Mouse (Mus musculus) right cerebral cortex, postnatal 14 days (tissue): ENCODE results near the gene Olfr715.
"Not testable (repeated sequence)": the region's sequence is repeated elsewhere in the genome, so short reads cannot be mapped to it uniquely, and the experiment has no call there.

ENCODE experiments used
- DNase-seq: peaks from one replicate; pipeline ENCODE4 v3.0.0; 2022

Olfr715 gene

DNA sequence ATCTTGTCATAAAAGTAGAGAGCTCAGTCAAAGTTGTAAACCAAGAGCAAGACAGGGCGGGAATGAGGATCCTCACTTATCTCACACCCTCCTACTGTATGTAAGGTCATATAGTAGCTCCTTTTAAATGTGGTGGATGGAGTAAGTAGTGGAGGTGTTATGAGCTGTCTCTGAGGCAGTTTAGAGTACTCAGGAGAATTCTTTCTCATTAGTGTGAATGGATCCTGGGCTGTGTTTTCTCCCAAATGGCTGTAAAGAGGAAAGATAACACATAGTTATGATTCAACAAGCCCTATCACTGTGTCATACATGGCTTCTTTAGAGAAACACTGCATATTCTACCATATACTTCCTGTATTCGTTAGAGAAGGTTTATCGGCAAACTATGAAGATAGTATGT, at the start of gene Olfr715:
Gene Olfr715, minus strand, starts transcription at position 101 of the 400 bp plus-strand sequence.
- DNase-seq, result not testable (repeated sequence)

DNA sequence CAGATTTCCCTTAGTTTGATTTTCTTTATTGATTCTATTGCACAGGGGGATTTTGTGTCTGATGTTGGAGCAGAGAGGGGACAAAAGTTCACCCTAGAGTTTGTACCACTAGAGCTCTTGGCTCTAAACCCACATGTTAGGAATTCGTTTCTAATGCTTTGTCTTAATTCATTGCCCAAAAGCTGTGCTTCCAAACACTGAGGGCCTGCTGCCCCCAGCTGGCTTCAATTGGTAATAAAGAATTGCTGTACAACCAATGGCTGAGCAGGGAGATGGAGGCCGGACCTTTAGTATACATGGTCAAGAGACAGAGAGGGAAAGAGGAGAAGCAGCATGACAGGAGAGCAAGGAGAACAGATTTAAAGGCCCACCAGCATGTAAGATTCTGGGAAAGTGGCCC, 49.5 kb upstream of the Olfr715 start:
- DNase-seq, result no peak

DNA sequence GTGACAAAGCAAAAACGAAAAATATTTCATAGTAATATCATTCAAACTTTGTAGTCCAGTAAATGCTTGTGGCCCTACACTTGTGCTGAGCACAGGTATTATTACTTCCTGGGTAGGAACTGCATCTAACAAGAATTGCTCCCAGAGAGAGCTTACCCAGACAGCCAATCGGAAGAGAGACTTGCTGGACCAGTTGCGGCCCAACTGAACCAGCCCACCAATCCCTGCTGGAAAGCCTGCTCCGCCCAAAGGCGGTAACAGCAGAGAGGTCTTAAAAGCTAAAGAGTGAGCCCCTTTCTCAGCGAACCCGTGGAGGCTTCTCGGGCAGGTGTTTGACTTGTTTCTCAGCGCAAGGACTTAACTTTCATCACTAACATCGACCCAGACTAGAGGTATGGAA, 35.8 kb upstream of the Olfr715 start, which contains the start of gene Nlrp14:
Gene Nlrp14, plus strand, starts transcription at position 301 of the 400 bp plus-strand sequence.
- DNase-seq, result no peak

DNA sequence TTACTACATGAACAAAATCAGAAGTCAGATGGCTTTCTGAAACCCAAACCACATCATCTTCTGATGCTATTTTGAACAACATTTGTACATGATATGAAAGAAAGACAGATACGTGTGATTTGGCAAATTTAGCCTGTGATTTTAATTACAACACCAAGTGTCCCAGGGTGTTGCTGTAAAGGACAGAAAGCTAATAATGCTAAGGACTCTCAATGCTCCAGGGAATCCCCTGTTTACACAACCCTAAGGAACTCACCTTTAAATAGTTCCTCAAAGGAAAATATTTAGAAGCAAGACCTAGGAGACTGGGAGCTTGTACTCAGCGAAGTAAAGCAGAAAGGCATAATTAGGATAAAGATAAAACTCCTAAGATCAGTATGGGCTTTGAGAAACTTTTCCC, 7.1 kb upstream of the Olfr715 start, which contains the start of gene Olfr716:
Gene Olfr716, plus strand, starts transcription at position 301 of the 400 bp plus-strand sequence.
- DNase-seq, result not testable (repeated sequence)

DNA sequence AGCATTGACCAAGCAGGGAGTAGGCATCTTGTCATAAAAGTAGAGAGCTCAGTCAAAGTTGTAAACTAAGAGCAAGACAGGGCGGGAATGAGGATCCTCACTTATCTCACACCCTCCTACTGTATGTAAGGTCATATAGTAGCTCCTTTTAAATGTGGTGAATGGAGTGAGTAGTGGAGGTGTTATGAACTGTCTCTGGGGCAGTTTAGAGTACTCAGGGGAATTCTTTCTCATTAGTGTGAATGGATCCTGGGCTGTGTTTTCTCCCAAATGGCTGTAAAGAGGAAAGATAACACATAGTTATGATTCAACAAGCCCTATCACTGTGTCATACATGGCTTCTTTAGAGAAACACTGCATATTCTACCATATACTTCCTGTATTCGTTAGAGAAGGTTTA, 20.6 kb downstream of the Olfr715 start, which contains the start of gene Olfr715b:
Gene Olfr715b, minus strand, starts transcription at position 101 of the 400 bp plus-strand sequence.
- DNase-seq, result not testable (repeated sequence)

DNA sequence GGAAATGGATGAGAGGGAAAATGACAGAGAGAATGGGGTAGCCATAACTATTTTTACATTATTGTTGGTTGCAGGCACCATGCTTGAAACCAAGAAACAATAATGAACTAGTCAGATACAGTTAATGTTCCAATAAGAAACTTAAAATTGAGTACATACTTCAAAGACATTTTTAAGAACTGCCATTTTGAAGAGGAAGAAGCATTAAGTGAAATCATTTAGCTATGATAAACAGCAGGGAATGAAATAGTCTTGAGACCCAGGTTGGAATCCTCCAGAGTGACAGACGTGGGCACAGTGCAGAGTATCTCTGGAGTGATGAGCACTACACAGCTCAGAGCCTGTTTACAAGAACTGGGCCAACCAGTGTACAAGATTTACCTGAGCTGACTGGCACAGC, 38.0 kb downstream of the Olfr715 start, which contains the start of gene Olfr17:
Gene Olfr17, plus strand, starts transcription at position 301 of the 400 bp plus-strand sequence.
- DNase-seq, result no peak
